ENCODE assay signal across 11 mouse cellular contexts in the genomic region with DNA sequence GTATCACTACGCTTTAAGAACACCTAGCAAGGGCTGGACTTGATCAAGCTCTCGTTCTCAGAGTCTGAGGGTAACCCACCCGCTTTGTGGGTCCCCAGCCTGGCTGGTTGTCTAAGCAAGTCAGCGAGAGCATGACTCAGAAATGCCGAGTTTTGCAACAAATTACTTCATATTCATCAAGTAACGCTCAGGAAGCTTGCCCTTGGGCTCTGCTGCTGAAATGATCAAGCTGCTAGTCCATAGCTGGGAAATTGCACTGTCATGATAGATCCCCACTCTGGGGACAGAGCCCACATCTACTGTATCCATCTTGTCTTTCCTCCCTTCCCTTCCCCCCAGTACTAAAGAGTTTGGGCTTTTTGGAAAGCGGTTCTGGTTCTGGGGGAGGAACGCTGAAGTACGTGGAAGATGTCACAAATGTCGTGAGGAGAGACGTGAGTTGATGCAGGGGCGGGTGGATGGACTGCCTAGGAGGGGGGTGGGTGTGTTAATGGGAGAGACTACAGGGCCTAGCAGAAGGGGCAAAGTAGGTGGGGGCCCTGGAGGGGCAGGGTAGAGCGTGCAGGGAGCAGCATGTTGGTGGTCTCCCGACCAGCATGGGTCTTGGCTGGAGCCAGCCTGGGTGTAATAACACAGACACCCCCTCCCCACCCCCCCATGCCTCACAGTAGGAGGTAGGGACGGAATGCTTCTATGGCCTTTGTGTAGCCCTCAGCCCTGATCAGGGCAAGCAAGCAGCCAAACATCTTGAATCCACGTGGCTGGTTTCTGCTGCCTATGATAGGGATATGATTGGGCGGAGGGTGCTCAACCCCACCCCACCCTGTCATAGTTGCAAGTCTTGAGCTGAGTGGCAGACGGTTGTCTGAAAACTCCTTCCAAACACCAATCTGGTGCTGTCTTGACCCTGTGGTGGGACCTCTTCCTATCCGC. TPM values are rescaled to one million over a fixed set of nuclear protein-coding genes. Genes with fewer than 3 reads are reported as not detected.
DNase-seq lines count a peak whose midpoint lies in the region; ATAC-seq and TF ChIP-seq lines count a peak whose summit lies in the region.
"Had no signal": no experiment of that assay in that cellular context is flagged by ENCODE, and none has a peak within 500 bp of the region (broad histone marks: within the 10 kb centered on the region; RNA-seq: fewer than 3 reads in every experiment).

No protein-coding gene starts in this region.

- H3K4me2 ChIP-seq in embryonic facial prominence, embryonic 14.5 days (ENCODE audit: low read depth, low read length), result no peak overlapping the region
- H3K4me2 ChIP-seq in lung, embryonic 14.5 days, result peak overlapping the region; percentile 27; the same call in 1 of the 2 replicates
- H3K4me2 ChIP-seq: forebrain, embryonic 12.5 days had no signal

- H3K9me3 ChIP-seq in embryonic facial prominence, embryonic 14.5 days (ENCODE audit: control insufficient read depth, low read length), result no peaks in the 10 kb centered on the region
- no peaks in the 10 kb centered on the region for H3K9me3 ChIP-seq in lung, embryonic 14.5 days (ENCODE audit: low read depth, low read length)
- no peaks in the 10 kb centered on the region for H3K9me3 ChIP-seq in hindbrain, embryonic 10.5 days
- H3K9me3 ChIP-seq: forebrain, embryonic 12.5 days had no signal

- H3K27ac ChIP-seq in embryonic facial prominence, embryonic 14.5 days (replicated peaks; ENCODE audit: low read depth, low read length), result no peak overlapping the region
- H3K27ac ChIP-seq in lung, embryonic 14.5 days (ENCODE audit: low read depth), result peak overlapping the region; percentile 60; the same call in 1 of the 2 replicates
- H3K27ac ChIP-seq in hindbrain, embryonic 10.5 days, result no peak overlapping the region
- H3K27ac ChIP-seq: forebrain, embryonic 12.5 days had no signal

- 0 out of 2 replicates have a peak, but pooled peaks cover 4% of the 10 kb centered on the region for H3K4me1 ChIP-seq in embryonic facial prominence, embryonic 14.5 days (ENCODE audit: control insufficient read depth, insufficient read depth, low read length)
- no peaks in the 10 kb centered on the region for H3K4me1 ChIP-seq in lung, embryonic 14.5 days (ENCODE audit: insufficient read depth)
- peaks cover 5% of the 10 kb centered on the region for H3K4me1 ChIP-seq in hindbrain, embryonic 10.5 days (replicated peaks)
- H3K4me1 ChIP-seq: forebrain, embryonic 12.5 days had no signal

- TF ChIP-seq CTCF in lung, embryonic 14.5 days (IDR thresholded peaks at IDR 0.05; ENCODE audit: low read depth), result no peak

- ATAC-seq in embryonic facial prominence, embryonic 14.5 days (ENCODE audit: low read depth), result no peak
- ATAC-seq in lung, embryonic 14.5 days (ENCODE audit: insufficient read depth), result peak; percentile 94
- ATAC-seq: midbrain, embryonic 16.5 days had no signal

- H3K9ac ChIP-seq in embryonic facial prominence, embryonic 14.5 days (ENCODE audit: low read depth, low read length), result no peak overlapping the region
- no peak overlapping the region for H3K9ac ChIP-seq in lung, embryonic 14.5 days
- H3K9ac ChIP-seq: forebrain, embryonic 12.5 days had no signal

- no peaks in the 10 kb centered on the region for H3K36me3 ChIP-seq in embryonic facial prominence, embryonic 14.5 days (ENCODE audit: control insufficient read depth, insufficient read depth, low read length)
- H3K36me3 ChIP-seq in lung, embryonic 14.5 days (ENCODE audit: insufficient read depth), result no peaks in the 10 kb centered on the region
- H3K36me3 ChIP-seq in hindbrain, embryonic 10.5 days, result no peaks in the 10 kb centered on the region
- H3K36me3 ChIP-seq: forebrain, embryonic 12.5 days had no signal

- DNase-seq in adrenal gland, adult (ENCODE audit: inconsistent age in 2 of 2, low spot score in 1 of 2), result peak; percentile 65 to 91
- DNase-seq in adrenal gland, postnatal 4 days (ENCODE audit: low spot score in 2 of 2), result no peak
- peak; percentile 55 for DNase-seq in 3T3-L1 (ENCODE audit: low read depth, low spot score)
- DNase-seq in embryonic facial prominence, embryonic 14.5 days (ENCODE audit: low spot score), result peak; percentile 33
- peak; percentile 93 for DNase-seq in lung, embryonic 14.5 days
- no peak for DNase-seq in right cerebral cortex, postnatal 36 days (ENCODE audit: low spot score in 2 of 2)
- DNase-seq in hindbrain, embryonic 10.5 days (ENCODE audit: low spot score), result no peak
- DNase-seq in left cerebral cortex, postnatal 4 days, result no peak

- H3K4me3 ChIP-seq in embryonic facial prominence, embryonic 14.5 days (ENCODE audit: low read depth, low read length), result no peak overlapping the region
- no peak overlapping the region for H3K4me3 ChIP-seq in lung, embryonic 14.5 days (ENCODE audit: low read depth, low read length)
- H3K4me3 ChIP-seq in hindbrain, embryonic 10.5 days, result no peak overlapping the region
- H3K4me3 ChIP-seq: forebrain, embryonic 12.5 days had no signal

- intact Hi-C loops in left cerebral cortex, postnatal 4 days (cut with DNase I), result no loop called here

- H3K27me3 ChIP-seq in embryonic facial prominence, embryonic 14.5 days (replicated peaks; ENCODE audit: control insufficient read depth, insufficient read depth, low read length), result no peaks in the 10 kb centered on the region
- H3K27me3 ChIP-seq in lung, embryonic 14.5 days (ENCODE audit: insufficient read depth, low read length), result no peaks in the 10 kb centered on the region
- no peaks in the 10 kb centered on the region for H3K27me3 ChIP-seq in hindbrain, embryonic 10.5 days (ENCODE audit: insufficient read depth, poor library complexity, severe bottlenecking)
- H3K27me3 ChIP-seq: forebrain, embryonic 12.5 days had no signal

- 57% methylated on average over 18 of the region's 19 CpGs for WGBS in embryonic facial prominence, embryonic 14.5 days
- 42% methylated on average over 19 of the region's 19 CpGs for WGBS in lung, embryonic 14.5 days
- 70% methylated on average over 19 of the region's 19 CpGs for WGBS in hindbrain, embryonic 10.5 days

RNA-seq across cellular contexts. Expression of gene Aire, which starts 11.5 kb away (rescaled TPM):
- total RNA-seq in adrenal gland, postnatal 4 days (2021), result not detected
- 0.24 TPM in 1 of 2 replicates, not detected in the other for polyA plus RNA-seq in embryonic facial prominence, embryonic 14.5 days (2014; fragmentation: Nextera tagmentation; extraction: Ambion mirVana)
- polyA plus RNA-seq in lung, embryonic 14.5 days (2014; fragmentation: Nextera tagmentation; extraction: Ambion mirVana), result 0.95 and 1.5 TPM in 2 replicates
- polyA plus RNA-seq in hindbrain, embryonic 10.5 days (2016; fragmentation: Nextera tagmentation; extraction: Ambion mirVana), result 0.36 TPM in 1 of 2 replicates, not detected in the other
- total RNA-seq in left cerebral cortex, postnatal 4 days (2021), result under 1 TPM; 0.44 TPM

RNA-seq across cellular contexts. Expression of gene Dnmt3l, which starts 13.2 kb away (rescaled TPM):
- total RNA-seq in adrenal gland, postnatal 4 days (2021), result 1 to 10 TPM; 2.9 to 3.2 TPM
- 0.25 TPM in 1 of 2 replicates, not detected in the other for polyA plus RNA-seq in embryonic facial prominence, embryonic 14.5 days (2014; fragmentation: Nextera tagmentation; extraction: Ambion mirVana)
- 1.4 TPM in 2 replicates for polyA plus RNA-seq in lung, embryonic 14.5 days (2014; fragmentation: Nextera tagmentation; extraction: Ambion mirVana)
- polyA plus RNA-seq in hindbrain, embryonic 10.5 days (2016; fragmentation: Nextera tagmentation; extraction: Ambion mirVana), result not detected in 2 replicates
- total RNA-seq in left cerebral cortex, postnatal 4 days (2021), result not detected
- polyA plus RNA-seq: brain, embryonic 14.5 days; forebrain, embryonic 12.5 days; midbrain, embryonic 16.5 days had no signal

RNA-seq across cellular contexts. Expression of gene Icosl, which starts 14.2 kb away (rescaled TPM):
- total RNA-seq in adrenal gland, postnatal 4 days (2021), result 10 to 100 TPM; 15.4 to 19.4 TPM
- polyA plus RNA-seq in embryonic facial prominence, embryonic 14.5 days (2014; fragmentation: Nextera tagmentation; extraction: Ambion mirVana), result 4.9 and 5.5 TPM in 2 replicates
- polyA plus RNA-seq in lung, embryonic 14.5 days (2014; fragmentation: Nextera tagmentation; extraction: Ambion mirVana), result 7.2 and 8.4 TPM in 2 replicates
- 2.2 and 2.9 TPM in 2 replicates for polyA plus RNA-seq in hindbrain, embryonic 10.5 days (2016; fragmentation: Nextera tagmentation; extraction: Ambion mirVana)
- under 1 TPM; 0.85 to 0.98 TPM for total RNA-seq in left cerebral cortex, postnatal 4 days (2021)

RNA-seq across cellular contexts. Expression of gene Pfkl, which starts 45.0 kb away (rescaled TPM):
- total RNA-seq in adrenal gland, postnatal 4 days (2021), result 10 to 100 TPM; 85.6 to 87.2 TPM
- polyA plus RNA-seq in embryonic facial prominence, embryonic 14.5 days (2014; fragmentation: Nextera tagmentation; extraction: Ambion mirVana), result 87.0 and 114 TPM in 2 replicates
- polyA plus RNA-seq in lung, embryonic 14.5 days (2014; fragmentation: Nextera tagmentation; extraction: Ambion mirVana), result 141 and 160 TPM in 2 replicates
- 187 and 243 TPM in 2 replicates for polyA plus RNA-seq in hindbrain, embryonic 10.5 days (2016; fragmentation: Nextera tagmentation; extraction: Ambion mirVana)
- 10 to 100 TPM; 73.2 to 83.6 TPM for total RNA-seq in left cerebral cortex, postnatal 4 days (2021)

Comparison
In these comparisons a context has a peak if more than half of its experiments do, and no peak if none do; other contexts are left out.
1. DNase-seq: peak in adrenal gland, adult (2 of 2), 3T3-L1 (single experiment), embryonic facial prominence, embryonic 14.5 days (single experiment) and lung, embryonic 14.5 days (single experiment); none in adrenal gland, postnatal 4 days (0 of 2), right cerebral cortex, postnatal 36 days (0 of 2), hindbrain, embryonic 10.5 days (single experiment) and left cerebral cortex, postnatal 4 days (single experiment).